Mouse (Mus musculus) ZHBTc4 (cell line): ENCODE measurements around the gene Eef1akmt2.

Experiments
- DNase-seq: peaks from one replicate; pipeline ENCODE4 v3.0.0-alpha.2; 2011; ENCODE audit warnings: low read depth, low spot score

The Eef1akmt2 gene

GRCm38 (mm10) chr7:132852173-132852844 lies at the start of gene Eef1akmt2:
Eef1akmt2 (minus strand) TSS chr7:132852673.
- peak; percentile 92 for DNase-seq

GRCm38 (mm10) chr7:132900826-132901531 lies 48.5 kb upstream of the Eef1akmt2 start:
- no peak for DNase-seq

- DNase-seq: peak; percentile 80
These were observed 45.8 kb upstream of the Eef1akmt2 start for GRCm38 (mm10) chr7:132898234-132898633.

- peak; percentile 87 for DNase-seq
These were observed 44.8 kb upstream of the Eef1akmt2 start for GRCm38 (mm10) chr7:132897258-132897657.

- DNase-seq: peak; percentile 93
These were observed 43.8 kb upstream of the Eef1akmt2 start for GRCm38 (mm10) chr7:132896206-132896815.

GRCm38 (mm10) chr7:132894841-132895555 lies 42.5 kb upstream of the Eef1akmt2 start:
- peak; percentile 19 for DNase-seq

- no peak for DNase-seq
These were observed 40.9 kb upstream of the Eef1akmt2 start for GRCm38 (mm10) chr7:132893336-132893735.

- DNase-seq: no peak
These were observed 40.3 kb upstream of the Eef1akmt2 start for GRCm38 (mm10) chr7:132892806-132893205.

- DNase-seq: no peak
These were observed 39.8 kb upstream of the Eef1akmt2 start for GRCm38 (mm10) chr7:132892311-132892661.

GRCm38 (mm10) chr7:132891561-132892310 lies 39.3 kb upstream of the Eef1akmt2 start:
- DNase-seq: no peak

- DNase-seq: no peak
These were observed 37.7 kb upstream of the Eef1akmt2 start for GRCm38 (mm10) chr7:132890201-132890600.

GRCm38 (mm10) chr7:132889691-132890090 lies 37.2 kb upstream of the Eef1akmt2 start:
- DNase-seq: peak; percentile 15

GRCm38 (mm10) chr7:132888518-132889249 lies 36.2 kb upstream of the Eef1akmt2 start:
- no peak for DNase-seq

GRCm38 (mm10) chr7:132888052-132888451 lies 35.6 kb upstream of the Eef1akmt2 start:
- DNase-seq: no peak

- DNase-seq: no peak
These were observed 34.7 kb upstream of the Eef1akmt2 start for GRCm38 (mm10) chr7:132887019-132887804.

- peak; percentile 50 for DNase-seq
These were observed 31.6 kb upstream of the Eef1akmt2 start for GRCm38 (mm10) chr7:132884031-132884430.

- peak; percentile 71 for DNase-seq
These were observed 29.9 kb upstream of the Eef1akmt2 start for GRCm38 (mm10) chr7:132882343-132882742.

- no peak for DNase-seq
These were observed 27.8 kb upstream of the Eef1akmt2 start for GRCm38 (mm10) chr7:132880276-132880675.

GRCm38 (mm10) chr7:132875391-132876086 lies 23.1 kb upstream of the Eef1akmt2 start:
- DNase-seq: no peak
